Mouse (Mus musculus): ENCODE data around the gene Col5a1. TPM values are rescaled to one million over a fixed set of nuclear protein-coding genes. Genes with fewer than 3 reads are reported as not detected.

Gene Col5a1
- polyA plus RNA-seq, 1 experiment from 2014 or later, result 33.2 TPM

GRCm38 (mm10) chr2:27935441-27935840 is 49.2 kb downstream of the Col5a1 start:
- Histone ChIP-seq H3K27me3 (ENCODE audit: insufficient read depth, low read length) (no peaks in the 10 kb centered on the region), H3K4me1 (replicated peaks; ENCODE audit: insufficient read depth, low read length) (peaks cover 16% of the 10 kb centered on the region), H3K4me3 (replicated peaks; ENCODE audit: low read depth, low read length) (no peak overlapping the region), H3K36me3 (ENCODE audit: insufficient read depth, low read length) (no peaks in the 10 kb centered on the region), H3K27ac (no peak overlapping the region), H3K9ac (ENCODE audit: low read depth, low read length) (no peak overlapping the region), H3K9me3 (replicated peaks; ENCODE audit: low read length) (no peaks in the 10 kb centered on the region), H3K4me2 (ENCODE audit: low read length) (no peak overlapping the region)
- TF ChIP-seq CTCF (IDR thresholded peaks at IDR 0.05; ENCODE audit: low read depth), result no peak
- DNase-seq (ENCODE audit: low spot score), result no peak
- WGBS, result 88% methylated on average over 2 of the region's 2 CpGs
- no peak for ATAC-seq (replicated peaks; ENCODE audit: low FRiP score, low read depth)

DNA sequence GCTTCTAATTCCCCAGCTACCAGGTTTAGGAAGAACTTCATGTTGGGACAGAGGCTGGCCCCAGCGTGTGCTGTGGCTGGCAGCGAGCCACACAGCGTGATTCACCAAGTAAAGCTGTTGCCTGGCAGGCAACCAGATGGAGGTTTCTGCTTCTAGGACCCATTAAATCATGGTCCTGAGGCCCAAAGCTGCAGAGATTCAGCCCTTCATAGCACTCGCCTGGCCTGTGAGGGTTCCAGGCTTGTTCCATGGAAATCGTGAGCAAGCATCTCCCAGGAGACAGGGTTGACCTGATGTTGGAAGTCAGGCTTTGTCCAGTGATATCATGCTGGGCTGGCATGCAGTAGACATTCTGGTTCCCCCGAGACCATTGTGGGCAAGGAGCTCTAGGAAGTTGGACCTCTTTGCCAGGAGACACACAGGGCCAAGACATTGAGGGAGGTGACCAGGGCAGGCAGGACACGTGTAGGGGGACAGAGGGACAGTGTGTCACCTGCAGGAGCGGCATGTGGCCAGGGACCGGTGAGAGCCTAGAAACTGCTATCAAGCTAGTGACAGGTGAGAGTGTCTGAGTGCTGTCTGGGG is 50.5 kb downstream of the Col5a1 start:
- no peaks in the 10 kb centered on the region for H3K36me3 ChIP-seq (ENCODE audit: insufficient read depth, low read length)
- DNase-seq (ENCODE audit: low spot score) (peak; percentile 28), ATAC-seq (replicated peaks; ENCODE audit: low FRiP score, low read depth) (no peak)
- 69% methylated on average over 9 of the region's 9 CpGs for WGBS
- H3K4me3 ChIP-seq (replicated peaks; ENCODE audit: low read depth, low read length), result no peak overlapping the region
- no peak for TF ChIP-seq CTCF (IDR thresholded peaks at IDR 0.05; ENCODE audit: low read depth)
- H3K9ac ChIP-seq (ENCODE audit: low read depth, low read length), result no peak overlapping the region
- no peak overlapping the region for H3K27ac ChIP-seq
- no peaks in the 10 kb centered on the region for H3K27me3 ChIP-seq (ENCODE audit: insufficient read depth, low read length)
- no peaks in the 10 kb centered on the region for H3K9me3 ChIP-seq (replicated peaks; ENCODE audit: low read length)
- H3K4me2 ChIP-seq (ENCODE audit: low read length), result no peak overlapping the region
- H3K4me1 ChIP-seq (replicated peaks; ENCODE audit: insufficient read depth, low read length), result peaks cover 16% of the 10 kb centered on the region

- ATAC-seq (replicated peaks; ENCODE audit: low FRiP score, low read depth) (no peak), DNase-seq (ENCODE audit: low spot score) (no peak)
- Histone ChIP-seq H3K9me3 (replicated peaks; ENCODE audit: low read length) (no peaks in the 10 kb centered on the region), H3K36me3 (ENCODE audit: insufficient read depth, low read length) (no peaks in the 10 kb centered on the region), H3K27me3 (ENCODE audit: insufficient read depth, low read length) (no peaks in the 10 kb centered on the region), H3K4me2 (ENCODE audit: low read length) (no peak overlapping the region), H3K9ac (ENCODE audit: low read depth, low read length) (no peak overlapping the region), H3K27ac (no peak overlapping the region), H3K4me1 (replicated peaks; ENCODE audit: insufficient read depth, low read length) (peaks cover 8% of the 10 kb centered on the region), H3K4me3 (replicated peaks; ENCODE audit: low read depth, low read length) (no peak overlapping the region)
- WGBS, result 81% methylated on average over 4 of the region's 4 CpGs
- TF ChIP-seq CTCF (IDR thresholded peaks at IDR 0.05; ENCODE audit: low read depth), result no peak
Measured at GRCm38 (mm10) chr2:27939433-27939832, 53.2 kb downstream of the Col5a1 start.

- H3K9me3 ChIP-seq (replicated peaks; ENCODE audit: low read length), result no peaks in the 10 kb centered on the region
- WGBS, result 87% methylated on average over 12 of the region's 12 CpGs
- H3K27me3 ChIP-seq (ENCODE audit: insufficient read depth, low read length), result no peaks in the 10 kb centered on the region
- H3K27ac ChIP-seq, result no peak overlapping the region
- H3K9ac ChIP-seq (ENCODE audit: low read depth, low read length), result no peak overlapping the region
- no peak overlapping the region for H3K4me3 ChIP-seq (replicated peaks; ENCODE audit: low read depth, low read length)
- ATAC-seq (replicated peaks; ENCODE audit: low FRiP score, low read depth), result no peak
- TF ChIP-seq CTCF (IDR thresholded peaks at IDR 0.05; ENCODE audit: low read depth), result no peak
- H3K4me1 ChIP-seq (replicated peaks; ENCODE audit: insufficient read depth, low read length), result peaks cover under 1% of the 10 kb centered on the region
- DNase-seq (ENCODE audit: low spot score), result no peak
- no peaks in the 10 kb centered on the region for H3K36me3 ChIP-seq (ENCODE audit: insufficient read depth, low read length)
- no peak overlapping the region for H3K4me2 ChIP-seq (ENCODE audit: low read length)
Measured at GRCm38 (mm10) chr2:27940144-27940543, 53.9 kb downstream of the Col5a1 start.

DNA sequence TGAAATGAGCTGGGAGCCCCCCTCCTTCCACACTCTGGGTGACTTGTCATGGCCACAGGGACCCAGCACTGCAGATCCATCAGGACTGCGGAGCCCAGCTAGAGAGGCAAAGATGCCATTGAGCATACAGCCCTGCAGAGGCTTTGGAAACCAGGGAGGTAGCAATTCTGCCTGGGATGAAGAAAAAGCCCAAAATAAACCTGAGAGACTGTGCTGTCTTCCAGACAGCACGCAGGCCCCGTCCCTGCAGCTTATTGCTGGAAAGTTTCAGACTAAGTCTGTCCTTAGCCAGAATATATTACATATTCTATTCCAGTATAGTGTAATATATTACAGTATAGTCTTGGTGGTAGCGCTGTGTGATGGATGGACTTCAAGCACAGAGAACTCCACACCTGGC is 61.0 kb downstream of the Col5a1 start:
- Histone ChIP-seq H3K27me3 (ENCODE audit: insufficient read depth, low read length) (no peaks in the 10 kb centered on the region), H3K9me3 (replicated peaks; ENCODE audit: low read length) (no peaks in the 10 kb centered on the region), H3K27ac (no peak overlapping the region), H3K9ac (ENCODE audit: low read depth, low read length) (no peak overlapping the region), H3K36me3 (ENCODE audit: insufficient read depth, low read length) (no peaks in the 10 kb centered on the region; the same call in 1 of the 2 replicates), H3K4me3 (replicated peaks; ENCODE audit: low read depth, low read length) (no peak overlapping the region), H3K4me2 (ENCODE audit: low read length) (no peak overlapping the region), H3K4me1 (replicated peaks; ENCODE audit: insufficient read depth, low read length) (no peaks in the 10 kb centered on the region)
- ATAC-seq (replicated peaks; ENCODE audit: low FRiP score, low read depth) (no peak), DNase-seq (ENCODE audit: low spot score) (no peak)
- 90% methylated on average over 4 of the region's 4 CpGs for WGBS
- TF ChIP-seq CTCF (IDR thresholded peaks at IDR 0.05; ENCODE audit: low read depth), result no peak

DNA sequence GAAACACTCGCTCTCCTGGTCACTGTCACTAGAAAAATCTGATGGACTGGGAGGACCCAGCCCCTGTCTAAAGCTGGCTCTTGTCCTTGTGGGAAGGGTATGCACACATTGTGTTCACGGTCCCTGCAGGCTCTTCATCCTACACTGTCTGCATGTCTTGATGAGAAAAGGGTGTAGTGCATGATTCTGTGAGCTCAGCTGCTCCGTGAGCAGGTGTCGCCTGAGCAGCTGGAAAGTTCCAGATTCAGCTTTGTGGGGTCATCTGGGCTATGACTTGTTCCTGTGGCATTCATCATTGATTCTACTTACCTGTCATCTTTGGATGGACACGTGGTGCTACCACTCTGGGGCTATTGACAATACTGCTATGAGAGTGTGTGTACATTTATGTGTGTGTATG is 61.7 kb downstream of the Col5a1 start:
- whole genome bisulfite sequencing, result 84% methylated on average over 5 of the region's 5 CpGs
- DNase-seq (ENCODE audit: low spot score) (no peak), ATAC-seq (replicated peaks; ENCODE audit: low FRiP score, low read depth) (no peak)
- no peaks in the 10 kb centered on the region for H3K9me3 ChIP-seq (replicated peaks; ENCODE audit: low read length)
- H3K4me2 ChIP-seq (ENCODE audit: low read length), result no peak overlapping the region
- no peak overlapping the region for H3K27ac ChIP-seq
- no peaks in the 10 kb centered on the region; the same call in 1 of the 2 replicates for H3K36me3 ChIP-seq (ENCODE audit: insufficient read depth, low read length)
- H3K9ac ChIP-seq (ENCODE audit: low read depth, low read length), result no peak overlapping the region
- TF ChIP-seq CTCF (IDR thresholded peaks at IDR 0.05; ENCODE audit: low read depth), result no peak
- H3K4me3 ChIP-seq (replicated peaks; ENCODE audit: low read depth, low read length), result no peak overlapping the region
- no peaks in the 10 kb centered on the region for H3K4me1 ChIP-seq (replicated peaks; ENCODE audit: insufficient read depth, low read length)
- H3K27me3 ChIP-seq (ENCODE audit: insufficient read depth, low read length), result no peaks in the 10 kb centered on the region

DNA sequence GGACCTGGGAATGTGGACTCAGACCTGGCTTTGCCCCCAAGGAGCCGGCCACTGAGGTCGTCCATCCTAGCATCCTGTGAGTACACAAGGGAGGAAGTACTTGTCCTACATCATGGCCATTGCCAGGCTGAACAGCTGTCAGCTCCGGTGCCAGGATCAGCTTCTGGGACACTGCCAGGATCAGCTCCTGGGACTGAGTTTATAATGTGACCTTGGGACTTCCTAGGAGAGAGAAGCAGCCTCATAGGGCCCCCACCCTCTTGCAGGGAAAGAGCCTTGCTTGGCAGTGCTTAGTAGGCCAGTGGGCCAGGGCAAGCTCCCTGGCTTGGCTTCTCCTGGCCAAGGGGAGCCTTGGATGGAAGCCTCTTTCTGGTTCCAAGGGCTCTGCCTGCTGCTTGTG is 67.6 kb downstream of the Col5a1 start:
- Histone ChIP-seq H3K9ac (ENCODE audit: low read depth, low read length) (0 out of 2 replicates have a peak overlapping the region, but pooled peaks have one; percentile 13), H3K4me3 (replicated peaks; ENCODE audit: low read depth, low read length) (no peak overlapping the region), H3K27me3 (ENCODE audit: insufficient read depth, low read length) (no peaks in the 10 kb centered on the region), H3K27ac (no peak overlapping the region), H3K36me3 (ENCODE audit: insufficient read depth, low read length) (no peaks in the 10 kb centered on the region; the same call in 1 of the 2 replicates), H3K4me1 (replicated peaks; ENCODE audit: insufficient read depth, low read length) (peaks cover 5% of the 10 kb centered on the region; the same call in 1 of the 2 replicates), H3K9me3 (replicated peaks; ENCODE audit: low read length) (no peaks in the 10 kb centered on the region), H3K4me2 (ENCODE audit: low read length) (no peak overlapping the region)
- DNase-seq (ENCODE audit: low spot score) (no peak), ATAC-seq (replicated peaks; ENCODE audit: low FRiP score, low read depth) (no peak)
- 68% methylated on average over 3 of the region's 3 CpGs for whole genome bisulfite sequencing
- no peak for TF ChIP-seq CTCF (IDR thresholded peaks at IDR 0.05; ENCODE audit: low read depth)

Measured in kidney, postnatal 0 days (tissue).